Mouse (Mus musculus): ENCODE measurements around the gene Rps6ka5.

Rps6ka5 gene

GRCm38 (mm10) chr12:100724606-100725457, 2.0 kb downstream of the Rps6ka5 start:
- DNase-seq (ENCODE audit: low read depth, low spot score) = peak; percentile 98

- peak; percentile 25 for DNase-seq (ENCODE audit: low read depth, low spot score)
These were observed 2.6 kb downstream of the Rps6ka5 start for GRCm38 (mm10) chr12:100724182-100724581.

- DNase-seq (ENCODE audit: low read depth, low spot score) = no peak
These were observed 6.0 kb downstream of the Rps6ka5 start for GRCm38 (mm10) chr12:100720801-100721200.

- no peak for DNase-seq (ENCODE audit: low read depth, low spot score)
These were observed 9.3 kb downstream of the Rps6ka5 start for GRCm38 (mm10) chr12:100717446-100717845.

- DNase-seq (ENCODE audit: low read depth, low spot score) = no peak
These were observed 9.8 kb downstream of the Rps6ka5 start for GRCm38 (mm10) chr12:100716969-100717368.

- no peak for DNase-seq (ENCODE audit: low read depth, low spot score)
These were observed 15.0 kb downstream of the Rps6ka5 start for GRCm38 (mm10) chr12:100711819-100712218.

- DNase-seq (ENCODE audit: low read depth, low spot score) = no peak
These were observed 15.6 kb downstream of the Rps6ka5 start for GRCm38 (mm10) chr12:100711116-100711691.

- no peak for DNase-seq (ENCODE audit: low read depth, low spot score)
These were observed 16.4 kb downstream of the Rps6ka5 start for GRCm38 (mm10) chr12:100710432-100710831.

GRCm38 (mm10) chr12:100707312-100707711, 19.5 kb downstream of the Rps6ka5 start:
- no peak for DNase-seq (ENCODE audit: low read depth, low spot score)

- DNase-seq (ENCODE audit: low read depth, low spot score) = no peak
These were observed 21.6 kb downstream of the Rps6ka5 start for GRCm38 (mm10) chr12:100705057-100705722.

GRCm38 (mm10) chr12:100698019-100698418, 28.8 kb downstream of the Rps6ka5 start:
- DNase-seq (ENCODE audit: low read depth, low spot score) = no peak

- no peak for DNase-seq (ENCODE audit: low read depth, low spot score)
These were observed 30.2 kb downstream of the Rps6ka5 start for GRCm38 (mm10) chr12:100696621-100697020.

GRCm38 (mm10) chr12:100695252-100695651, 31.5 kb downstream of the Rps6ka5 start:
- no peak for DNase-seq (ENCODE audit: low read depth, low spot score)

GRCm38 (mm10) chr12:100692208-100692607, 34.6 kb downstream of the Rps6ka5 start:
- no peak for DNase-seq (ENCODE audit: low read depth, low spot score)

- no peak for DNase-seq (ENCODE audit: low read depth, low spot score)
These were observed 36.3 kb downstream of the Rps6ka5 start for GRCm38 (mm10) chr12:100690444-100690843.

- no peak for DNase-seq (ENCODE audit: low read depth, low spot score)
These were observed 38.6 kb downstream of the Rps6ka5 start for GRCm38 (mm10) chr12:100688177-100688576.

- DNase-seq (ENCODE audit: low read depth, low spot score) = no peak
These were observed 39.8 kb downstream of the Rps6ka5 start for GRCm38 (mm10) chr12:100687001-100687400.

GRCm38 (mm10) chr12:100681752-100682151, 45.0 kb downstream of the Rps6ka5 start:
- DNase-seq (ENCODE audit: low read depth, low spot score) = no peak

GRCm38 (mm10) chr12:100681241-100681640, 45.5 kb downstream of the Rps6ka5 start:
- no peak for DNase-seq (ENCODE audit: low read depth, low spot score)

GRCm38 (mm10) chr12:100680676-100681075, 46.1 kb downstream of the Rps6ka5 start:
- no peak for DNase-seq (ENCODE audit: low read depth, low spot score)

- no peak for DNase-seq (ENCODE audit: low read depth, low spot score)
These were observed 56.1 kb downstream of the Rps6ka5 start for GRCm38 (mm10) chr12:100670647-100671199.

- no peak for DNase-seq (ENCODE audit: low read depth, low spot score)
These were observed 61.5 kb downstream of the Rps6ka5 start for GRCm38 (mm10) chr12:100665294-100665693.
